In genomic region chr7:89478490-89478889, GRCm38 (mm10) we compare ENCODE assay signal across 12 mouse cellular contexts. TPM values are rescaled to one million over a fixed set of nuclear protein-coding genes. Genes with fewer than 3 reads are reported as not detected.
DNase-seq lines count a peak whose midpoint lies in the region; ATAC-seq and TF ChIP-seq lines count a peak whose summit lies in the region.
"Had no signal": no experiment of that assay in that cellular context is flagged by ENCODE, and none has a peak within 500 bp of the region (broad histone marks: within the 10 kb centered on the region; RNA-seq: fewer than 3 reads in every experiment).

No protein-coding gene starts in this region.

- H3K9me3 ChIP-seq in heart, embryonic 12.5 days (replicated peaks): no peaks in the 10 kb centered on the region
- H3K9me3 ChIP-seq in lung, embryonic 15.5 days: no peaks in the 10 kb centered on the region
- H3K9me3 ChIP-seq in intestine, embryonic 16.5 days (ENCODE audit: control insufficient read depth, low read length): no peaks in the 10 kb centered on the region
- H3K9me3 ChIP-seq: hindbrain, embryonic 12.5 days had no signal

- H3K9ac ChIP-seq in heart, embryonic 12.5 days: no peak overlapping the region
- no peak overlapping the region for H3K9ac ChIP-seq in lung, embryonic 15.5 days
- no peak overlapping the region for H3K9ac ChIP-seq in intestine, embryonic 16.5 days (ENCODE audit: low read depth, low read length)
- H3K9ac ChIP-seq: hindbrain, embryonic 12.5 days had no signal

- DNase-seq in heart, postnatal 10 days: peak; percentile 54 to 59
- DNase-seq in lung, adult 2 months: no peak
- peak; percentile 28 for DNase-seq in lung, postnatal 25 days (ENCODE audit: low spot score)
- DNase-seq in left cerebral cortex, adult 9 months (ENCODE audit: low spot score in 2 of 2): no peak
- DNase-seq: adrenal gland, adult 8-10 months; gastrocnemius, postnatal 10 days had no signal

- H3K27ac ChIP-seq in heart, embryonic 12.5 days (ENCODE audit: poor library complexity, severe bottlenecking): no peak overlapping the region
- H3K27ac ChIP-seq in lung, embryonic 15.5 days: no peak overlapping the region
- no peak overlapping the region for H3K27ac ChIP-seq in intestine, embryonic 16.5 days (ENCODE audit: low read length)
- H3K27ac ChIP-seq: hindbrain, embryonic 12.5 days; layer of hippocampus, adult 2 months had no signal

- no peak for ATAC-seq in heart, embryonic 12.5 days (ENCODE audit: insufficient number of reproducible peaks, low FRiP score)
- 0 out of 2 replicates have a peak, but pooled peaks have one; percentile 20 for ATAC-seq in lung, embryonic 15.5 days (ENCODE audit: borderline replicate concordance, extremely low read depth, low FRiP score, low TSS enrichment)
- ATAC-seq in intestine, embryonic 16.5 days: 0 out of 2 replicates have a peak, but pooled peaks have one; percentile 8

- no peaks in the 10 kb centered on the region for H3K36me3 ChIP-seq in heart, embryonic 12.5 days
- H3K36me3 ChIP-seq in lung, embryonic 15.5 days: no peaks in the 10 kb centered on the region
- no peaks in the 10 kb centered on the region for H3K36me3 ChIP-seq in intestine, embryonic 16.5 days (ENCODE audit: control insufficient read depth, insufficient read depth, low read length)
- H3K36me3 ChIP-seq: hindbrain, embryonic 12.5 days had no signal

- H3K4me1 ChIP-seq in heart, embryonic 12.5 days (replicated peaks): peaks cover 3% of the 10 kb centered on the region; the same call in 1 of the 2 replicates
- 0 out of 2 replicates have a peak, but pooled peaks cover 10% of the 10 kb centered on the region for H3K4me1 ChIP-seq in lung, embryonic 15.5 days
- H3K4me1 ChIP-seq in lung, adult 2 months (ENCODE audit: control insufficient read depth, insufficient read depth, low read length): peaks cover 5% of the 10 kb centered on the region
- H3K4me1 ChIP-seq in intestine, embryonic 16.5 days (ENCODE audit: control insufficient read depth, insufficient read depth, low read length): no peaks in the 10 kb centered on the region; the same call in 1 of the 2 replicates
- H3K4me1 ChIP-seq: hindbrain, embryonic 12.5 days had no signal

- no peak overlapping the region for H3K4me3 ChIP-seq in heart, embryonic 12.5 days
- H3K4me3 ChIP-seq in lung, embryonic 15.5 days: no peak overlapping the region
- no peak overlapping the region for H3K4me3 ChIP-seq in lung, adult 2 months (replicated peaks; ENCODE audit: extremely low read depth, low read depth, low read length)
- no peak overlapping the region for H3K4me3 ChIP-seq in intestine, embryonic 16.5 days (ENCODE audit: low read length)
- H3K4me3 ChIP-seq: hindbrain, embryonic 12.5 days; layer of hippocampus, adult 2 months had no signal

- H3K4me2 ChIP-seq in heart, embryonic 12.5 days: no peak overlapping the region
- H3K4me2 ChIP-seq in lung, embryonic 15.5 days: no peak overlapping the region
- no peak overlapping the region for H3K4me2 ChIP-seq in intestine, embryonic 16.5 days (ENCODE audit: low read depth, low read length)
- H3K4me2 ChIP-seq: hindbrain, embryonic 12.5 days had no signal

- no peak for TF ChIP-seq POLR2A in lung, adult 2 months (IDR thresholded peaks at IDR 0.05; ENCODE audit: borderline replicate concordance, extremely low read depth, low read depth, low read length)

- no peak for TF ChIP-seq CTCF in lung, adult 2 months (IDR thresholded peaks at IDR 0.05; ENCODE audit: insufficient read depth, low read length)

- H3K27me3 ChIP-seq in heart, embryonic 12.5 days (replicated peaks): no peaks in the 10 kb centered on the region
- peaks cover 11% of the 10 kb centered on the region; the same call in 1 of the 2 replicates for H3K27me3 ChIP-seq in lung, embryonic 15.5 days
- H3K27me3 ChIP-seq in intestine, embryonic 16.5 days (replicated peaks; ENCODE audit: control insufficient read depth, insufficient read depth, low read length): no peaks in the 10 kb centered on the region
- H3K27me3 ChIP-seq: hindbrain, embryonic 12.5 days had no signal

- WGBS in heart, embryonic 12.5 days: 74% methylated on average over 2 of the region's 2 CpGs
- 28% methylated on average over 2 of the region's 2 CpGs for WGBS in lung, embryonic 15.5 days
- WGBS in lung, adult 2 months: 57% methylated on average over 2 of the region's 2 CpGs
- 62% methylated on average over 2 of the region's 2 CpGs for WGBS in intestine, embryonic 16.5 days

- intact Hi-C loops in heart, postnatal 10 days (cut with DNase I): loop anchor here (5.0 kb wide), 1 partner anchor 789 kb away; the partner anchor contains the start of gene Ccdc83

RNA-seq across cellular contexts. Expression of gene Prss23, which starts 48.5 kb away (rescaled TPM):
- 10 to 100 TPM; 30.0 to 33.1 TPM for total RNA-seq in heart, postnatal 10 days (2021)
- 33.5 and 34.9 TPM in 2 replicates for polyA plus RNA-seq in heart, embryonic 12.5 days (2016; fragmentation: Nextera tagmentation; extraction: Ambion mirVana)
- polyA plus RNA-seq in lung, embryonic 15.5 days (2015; fragmentation: Nextera tagmentation; extraction: Ambion mirVana): 42.4 and 46.3 TPM in 2 replicates
- 91.3 and 104 TPM in 2 replicates for polyA plus RNA-seq in lung, adult 2 months (2012; rRNA removed)
- 84.9 and 86.9 TPM in 2 replicates for polyA plus RNA-seq in intestine, embryonic 16.5 days (2015; fragmentation: Nextera tagmentation; extraction: Ambion mirVana)
- total RNA-seq: common myeloid progenitor, adult 5-6 weeks had no signal

Comparison
In these comparisons a context has a peak if more than half of its experiments do, and no peak if none do; other contexts are left out.
1. DNase-seq: peak in heart, postnatal 10 days (2 of 2) and lung, postnatal 25 days (single experiment); none in lung, adult 2 months (single experiment) and left cerebral cortex, adult 9 months (0 of 2).